Mouse (Mus musculus): ENCODE data around the gene 4933402E13Rik. TPM values are rescaled to one million over a fixed set of nuclear protein-coding genes. Genes with fewer than 3 reads are reported as not detected.

Gene 4933402E13Rik
- polyA plus RNA-seq (2012; rRNA removed): not detected in 2 replicates

- no peak for DNase-seq
- 77% methylated on average over 8 of the region's 8 CpGs for WGBS
- H3K4me1 ChIP-seq (ENCODE audit: control insufficient read depth, insufficient read depth, low read length): no peaks in the 10 kb centered on the region
- no peak for TF ChIP-seq CTCF (IDR thresholded peaks at IDR 0.05; ENCODE audit: insufficient read depth, low read length)
- no peak for TF ChIP-seq POLR2A (IDR thresholded peaks at IDR 0.05; ENCODE audit: borderline replicate concordance, extremely low read depth, low read depth, low read length)
- no peak within 1 kb of the TSS for H3K4me3 ChIP-seq (replicated peaks; ENCODE audit: extremely low read depth, low read depth, low read length)
Observed at GRCm38 (mm10) chrX:62283199-62283598, at the start of gene 4933402E13Rik. TSS of gene 4933402E13Rik (plus strand) at chrX:62283499.

Other genes starting within 250 kb of the 4933402E13Rik start
- gene 4931400O07Rik, start 184.5 kb downstream of the 4933402E13Rik start, polyA plus RNA-seq (2012; rRNA removed): not detected in 2 replicates